Mouse (Mus musculus): ENCODE results near the gene Prr29. TPM values are rescaled to one million over a fixed set of nuclear protein-coding genes. Genes with fewer than 3 reads are reported as not detected.

Gene Prr29
- polyA plus RNA-seq, 1 experiment from 2014 or later, result not detected

DNA sequence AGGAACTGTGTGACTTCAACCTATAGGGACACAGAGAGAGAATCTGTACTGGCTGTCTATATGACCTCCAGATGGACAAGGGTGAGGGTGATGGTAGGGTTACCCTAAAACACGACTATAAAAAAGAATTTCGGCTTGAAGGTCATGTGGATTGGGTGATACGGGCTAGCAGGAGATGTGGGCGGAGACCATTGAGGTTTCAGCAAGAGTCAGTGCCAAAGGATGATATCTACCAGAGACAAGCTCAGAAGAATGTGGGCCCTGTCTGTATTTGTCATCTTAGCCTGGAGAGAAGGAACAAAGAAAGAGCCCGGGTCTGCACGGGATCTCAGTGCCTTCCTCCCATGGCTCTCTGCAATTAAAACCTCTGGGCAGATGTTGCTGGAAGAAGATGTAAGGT, 15.5 kb upstream of the Prr29 start:
- H3K27me3 ChIP-seq (ENCODE audit: control insufficient read depth, insufficient read depth, low read length), result no peaks in the 10 kb centered on the region
- H3K4me3 ChIP-seq (replicated peaks; ENCODE audit: low read depth, low read length), result no peak overlapping the region
- H3K27ac ChIP-seq (replicated peaks; ENCODE audit: low read depth, low read length), result no peak overlapping the region
- ATAC-seq (ENCODE audit: low FRiP score, low TSS enrichment) (no peak), DNase-seq (no peak)
- no peak overlapping the region for H3K9ac ChIP-seq (replicated peaks; ENCODE audit: low read length)
- WGBS, result 84% methylated on average over 6 of the region's 6 CpGs
- no peak overlapping the region for H3K4me2 ChIP-seq (ENCODE audit: low read length)
- H3K36me3 ChIP-seq (ENCODE audit: control insufficient read depth, insufficient read depth, low read length), result no peaks in the 10 kb centered on the region
- 0 out of 2 replicates have a peak, but pooled peaks cover 6% of the 10 kb centered on the region for H3K4me1 ChIP-seq (ENCODE audit: control insufficient read depth, insufficient read depth, low read length)
- no peaks in the 10 kb centered on the region for H3K9me3 ChIP-seq (ENCODE audit: control insufficient read depth, low read length)

DNA sequence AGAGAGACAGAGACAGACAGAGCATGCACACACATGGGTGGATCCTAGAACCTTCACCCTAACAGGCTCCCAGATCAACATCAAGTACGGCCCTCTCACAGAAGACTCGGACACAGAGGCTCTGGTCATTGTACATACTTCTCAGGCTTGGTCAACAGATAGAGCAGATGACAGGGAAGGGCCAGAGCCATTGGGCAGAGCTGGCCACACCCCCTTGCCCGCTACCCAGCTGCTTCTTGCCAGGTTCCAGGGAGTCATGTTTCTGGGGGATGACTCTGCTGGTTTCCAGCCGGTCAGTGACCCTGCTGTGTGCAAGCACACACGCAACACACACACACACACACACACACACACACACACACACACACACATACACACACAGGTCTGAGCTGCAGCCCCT, 14.4 kb upstream of the Prr29 start:
- Histone ChIP-seq H3K4me1 (ENCODE audit: control insufficient read depth, insufficient read depth, low read length) (no peaks in the 10 kb centered on the region), H3K27ac (replicated peaks; ENCODE audit: low read depth, low read length) (no peak overlapping the region), H3K27me3 (ENCODE audit: control insufficient read depth, insufficient read depth, low read length) (no peaks in the 10 kb centered on the region), H3K36me3 (ENCODE audit: control insufficient read depth, insufficient read depth, low read length) (no peaks in the 10 kb centered on the region), H3K4me3 (replicated peaks; ENCODE audit: low read depth, low read length) (no peak overlapping the region), H3K9ac (replicated peaks; ENCODE audit: low read length) (no peak overlapping the region), H3K9me3 (ENCODE audit: control insufficient read depth, low read length) (no peaks in the 10 kb centered on the region), H3K4me2 (ENCODE audit: low read length) (no peak overlapping the region)
- DNase-seq (no peak), ATAC-seq (ENCODE audit: low FRiP score, low TSS enrichment) (no peak)
- 60% methylated on average over 5 of the region's 5 CpGs for WGBS

DNA sequence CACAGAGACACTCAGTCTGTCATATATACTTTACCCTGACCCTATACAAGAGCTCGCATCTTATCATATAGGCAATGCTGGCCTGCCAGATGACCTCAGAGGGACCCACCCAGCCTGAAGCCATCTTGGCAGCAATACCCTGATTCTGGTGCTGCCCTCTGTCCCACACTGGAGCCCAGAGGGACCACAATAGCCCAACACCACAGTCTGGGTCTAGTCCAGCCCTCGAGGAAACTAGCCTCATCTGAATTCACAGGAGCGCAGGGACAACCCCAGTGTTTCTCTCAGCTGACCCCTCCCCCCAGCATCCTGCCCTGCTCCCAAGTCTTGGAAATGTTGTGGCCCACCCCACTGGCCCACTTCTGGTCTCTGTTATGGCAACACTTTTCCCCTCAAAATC, 14.0 kb upstream of the Prr29 start:
- DNase-seq (no peak), ATAC-seq (ENCODE audit: low FRiP score, low TSS enrichment) (no peak)
- Histone ChIP-seq H3K36me3 (ENCODE audit: control insufficient read depth, insufficient read depth, low read length) (no peaks in the 10 kb centered on the region), H3K27ac (replicated peaks; ENCODE audit: low read depth, low read length) (no peak overlapping the region), H3K4me3 (replicated peaks; ENCODE audit: low read depth, low read length) (no peak overlapping the region), H3K9me3 (ENCODE audit: control insufficient read depth, low read length) (no peaks in the 10 kb centered on the region), H3K27me3 (ENCODE audit: control insufficient read depth, insufficient read depth, low read length) (no peaks in the 10 kb centered on the region), H3K4me1 (ENCODE audit: control insufficient read depth, insufficient read depth, low read length) (no peaks in the 10 kb centered on the region), H3K4me2 (ENCODE audit: low read length) (no peak overlapping the region), H3K9ac (replicated peaks; ENCODE audit: low read length) (no peak overlapping the region)
- WGBS, result 68% methylated on average over 3 of the region's 3 CpGs

DNA sequence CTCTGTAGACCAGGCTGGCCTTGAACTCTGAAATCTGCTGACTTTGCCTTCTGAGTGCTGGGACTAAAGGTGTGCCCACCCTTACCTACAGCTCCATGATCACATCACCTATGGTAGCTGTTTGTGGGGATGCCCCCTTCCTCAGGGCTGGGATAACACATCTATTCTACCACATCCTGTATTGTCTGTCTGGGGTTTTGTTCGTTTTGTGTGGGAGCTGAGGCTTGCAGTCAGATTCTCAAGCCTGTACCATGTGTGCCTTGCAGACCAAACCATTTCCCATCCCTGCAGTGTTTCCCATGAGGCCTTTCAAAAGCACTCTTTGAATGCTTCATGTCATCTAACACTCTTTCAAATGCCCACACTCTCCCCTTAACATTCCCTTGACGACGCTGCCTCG, 13.3 kb upstream of the Prr29 start:
- Histone ChIP-seq H3K9ac (replicated peaks; ENCODE audit: low read length) (no peak overlapping the region), H3K9me3 (ENCODE audit: control insufficient read depth, low read length) (no peaks in the 10 kb centered on the region), H3K4me3 (replicated peaks; ENCODE audit: low read depth, low read length) (no peak overlapping the region), H3K27me3 (ENCODE audit: control insufficient read depth, insufficient read depth, low read length) (no peaks in the 10 kb centered on the region), H3K4me1 (ENCODE audit: control insufficient read depth, insufficient read depth, low read length) (no peaks in the 10 kb centered on the region), H3K36me3 (ENCODE audit: control insufficient read depth, insufficient read depth, low read length) (no peaks in the 10 kb centered on the region), H3K4me2 (ENCODE audit: low read length) (no peak overlapping the region), H3K27ac (replicated peaks; ENCODE audit: low read depth, low read length) (no peak overlapping the region)
- ATAC-seq (ENCODE audit: low FRiP score, low TSS enrichment), result no peak
- 70% methylated on average over 4 of the region's 4 CpGs for WGBS
- no peak for DNase-seq

DNA sequence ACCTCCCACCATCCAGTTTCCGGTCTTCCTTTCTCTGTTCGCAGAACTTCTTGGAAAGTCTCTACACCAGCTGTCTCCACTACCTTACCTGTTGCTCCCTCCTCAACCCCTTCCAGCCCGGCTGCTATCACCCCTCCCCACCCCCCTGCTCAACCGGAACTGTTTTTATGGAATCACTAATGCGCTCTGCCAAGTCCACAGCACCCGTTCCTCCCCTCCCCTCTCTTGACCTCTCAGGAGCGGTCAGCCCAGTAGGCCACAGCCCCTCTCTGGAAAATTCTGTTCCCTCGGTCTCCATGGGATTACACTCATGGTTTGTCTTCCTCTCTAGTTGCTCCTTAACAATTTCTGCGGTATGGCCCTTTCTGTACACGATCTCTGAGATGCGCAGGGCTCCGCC, 12.1 kb upstream of the Prr29 start, which contains the start of gene Scn4a:
Scn4a (minus strand) TSS at position 101 of the 400 bp plus-strand sequence.
- no peaks in the 10 kb centered on the region for H3K9me3 ChIP-seq (ENCODE audit: control insufficient read depth, low read length)
- H3K27ac ChIP-seq (replicated peaks; ENCODE audit: low read depth, low read length), result no peak within 1 kb of the TSS
- H3K4me3 ChIP-seq (replicated peaks; ENCODE audit: low read depth, low read length), result no peak within 1 kb of the TSS
- no peak within 1 kb of the TSS for H3K9ac ChIP-seq (replicated peaks; ENCODE audit: low read length)
- ATAC-seq (ENCODE audit: low FRiP score, low TSS enrichment) (no peak), DNase-seq (no peak)
- no peaks in the 10 kb centered on the region for H3K27me3 ChIP-seq (ENCODE audit: control insufficient read depth, insufficient read depth, low read length)
- H3K4me1 ChIP-seq (ENCODE audit: control insufficient read depth, insufficient read depth, low read length), result no peaks in the 10 kb centered on the region
- no peaks in the 10 kb centered on the region for H3K36me3 ChIP-seq (ENCODE audit: control insufficient read depth, insufficient read depth, low read length)
- no peak within 1 kb of the TSS for H3K4me2 ChIP-seq (ENCODE audit: low read length)
- WGBS, result 88% methylated on average over 12 of the region's 12 CpGs

DNA sequence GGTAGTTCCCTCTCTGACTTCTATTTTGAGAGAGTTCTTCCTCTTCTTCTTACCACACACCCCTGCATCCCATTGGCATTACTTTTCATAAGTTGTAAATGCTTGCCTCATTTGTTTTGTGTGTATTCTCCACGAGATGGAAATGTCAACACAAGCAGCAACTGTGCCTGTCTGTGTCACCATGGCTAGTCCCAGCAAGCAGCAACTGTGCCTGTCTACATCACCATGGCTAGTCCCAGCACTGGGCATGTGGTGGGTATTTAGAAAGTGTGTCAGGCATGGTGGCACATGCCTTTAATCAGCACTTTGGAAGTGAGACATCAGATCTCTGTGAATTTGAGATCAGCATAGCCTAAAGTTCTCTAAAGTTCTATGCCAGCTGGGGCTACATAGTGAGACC, 11.1 kb upstream of the Prr29 start:
- no peak overlapping the region for H3K4me3 ChIP-seq (replicated peaks; ENCODE audit: low read depth, low read length)
- ATAC-seq (ENCODE audit: low FRiP score, low TSS enrichment) (no peak), DNase-seq (no peak)
- no peak overlapping the region for H3K4me2 ChIP-seq (ENCODE audit: low read length)
- no peak overlapping the region for H3K9ac ChIP-seq (replicated peaks; ENCODE audit: low read length)
- no peaks in the 10 kb centered on the region for H3K36me3 ChIP-seq (ENCODE audit: control insufficient read depth, insufficient read depth, low read length)
- no peaks in the 10 kb centered on the region for H3K4me1 ChIP-seq (ENCODE audit: control insufficient read depth, insufficient read depth, low read length)
- H3K27me3 ChIP-seq (ENCODE audit: control insufficient read depth, insufficient read depth, low read length), result no peaks in the 10 kb centered on the region
- H3K9me3 ChIP-seq (ENCODE audit: control insufficient read depth, low read length), result no peaks in the 10 kb centered on the region
- 50% methylated on average over 1 of the region's 1 CpGs for WGBS
- H3K27ac ChIP-seq (replicated peaks; ENCODE audit: low read depth, low read length), result no peak overlapping the region

DNA sequence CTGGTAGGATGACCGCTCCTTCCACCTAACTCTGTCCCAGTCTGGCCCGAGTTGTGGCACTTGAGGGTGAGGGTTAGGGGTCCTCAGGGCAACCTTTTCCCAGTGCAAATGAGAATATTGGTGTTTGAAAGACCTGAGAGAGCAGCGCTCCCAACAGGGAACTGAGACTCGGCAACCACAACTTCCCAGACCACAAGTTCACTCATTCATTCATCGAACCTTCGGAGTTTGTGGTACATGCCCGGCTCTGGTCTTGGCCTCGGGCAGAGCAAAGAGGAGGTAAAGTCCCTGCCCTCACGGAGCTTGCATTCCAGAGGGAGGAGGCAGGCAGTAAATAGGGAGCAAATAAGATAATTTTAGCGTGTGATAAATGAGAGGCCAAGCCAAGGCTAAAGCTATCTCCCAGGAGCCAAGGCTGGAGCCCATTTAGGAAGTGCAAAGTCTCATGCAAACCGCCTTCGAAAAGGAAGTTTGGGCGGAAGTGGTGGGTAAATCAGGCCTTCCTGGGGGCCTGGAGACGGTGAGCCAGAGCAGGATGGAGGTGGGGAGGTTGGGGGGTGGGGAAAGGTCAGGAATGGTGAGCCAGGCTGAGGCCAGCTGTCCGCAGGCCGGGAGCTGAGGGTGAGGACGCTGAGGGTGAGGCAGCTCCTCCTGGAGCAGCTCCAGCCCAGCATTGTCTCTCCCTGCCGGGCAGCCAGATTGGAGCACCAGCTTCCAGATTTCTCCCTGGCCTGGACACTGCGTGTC, 9.7 kb upstream of the Prr29 start:
- H3K4me3 ChIP-seq (replicated peaks; ENCODE audit: low read depth, low read length), result no peak overlapping the region
- DNase-seq, result no peak
- 83% methylated on average over 19 of the region's 19 CpGs for WGBS
- no peaks in the 10 kb centered on the region for H3K4me1 ChIP-seq (ENCODE audit: control insufficient read depth, insufficient read depth, low read length)
- no peaks in the 10 kb centered on the region for H3K9me3 ChIP-seq (ENCODE audit: control insufficient read depth, low read length)
- H3K9ac ChIP-seq (replicated peaks; ENCODE audit: low read length), result no peak overlapping the region
- H3K27ac ChIP-seq (replicated peaks; ENCODE audit: low read depth, low read length), result no peak overlapping the region
- ATAC-seq (ENCODE audit: low FRiP score, low TSS enrichment), result no peak
- H3K27me3 ChIP-seq (ENCODE audit: control insufficient read depth, insufficient read depth, low read length), result no peaks in the 10 kb centered on the region
- no peak overlapping the region for H3K4me2 ChIP-seq (ENCODE audit: low read length)
- no peaks in the 10 kb centered on the region for H3K36me3 ChIP-seq (ENCODE audit: control insufficient read depth, insufficient read depth, low read length)

DNA sequence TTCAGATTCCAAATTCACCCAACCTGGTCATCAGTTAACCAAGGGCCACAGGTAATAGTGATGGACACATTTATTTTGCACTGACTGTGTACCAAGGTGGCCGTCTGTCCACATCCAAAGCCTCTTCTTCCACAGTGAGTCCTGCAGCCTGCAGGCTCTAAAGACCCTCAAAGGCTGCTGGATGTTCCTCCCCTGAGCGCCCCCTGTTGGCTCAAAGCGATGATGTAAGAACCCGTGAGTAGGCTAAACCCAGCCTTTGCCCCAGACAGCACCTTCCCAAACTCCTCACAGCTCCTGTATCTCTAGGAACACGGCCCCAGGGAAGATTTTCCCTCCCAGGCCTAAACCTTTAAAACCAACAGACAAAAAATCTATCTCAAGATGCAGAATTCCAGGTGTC, 5.9 kb upstream of the Prr29 start:
- H3K9me3 ChIP-seq (ENCODE audit: control insufficient read depth, low read length), result no peaks in the 10 kb centered on the region
- 22% methylated on average over 5 of the region's 5 CpGs for WGBS
- ATAC-seq (ENCODE audit: low FRiP score, low TSS enrichment) (no peak), DNase-seq (peak; percentile 37)
- no peak overlapping the region for H3K9ac ChIP-seq (replicated peaks; ENCODE audit: low read length)
- no peaks in the 10 kb centered on the region for H3K27me3 ChIP-seq (ENCODE audit: control insufficient read depth, insufficient read depth, low read length)
- H3K4me3 ChIP-seq (replicated peaks; ENCODE audit: low read depth, low read length), result no peak overlapping the region
- H3K4me2 ChIP-seq (ENCODE audit: low read length), result no peak overlapping the region
- H3K27ac ChIP-seq (replicated peaks; ENCODE audit: low read depth, low read length), result no peak overlapping the region
- no peaks in the 10 kb centered on the region for H3K36me3 ChIP-seq (ENCODE audit: control insufficient read depth, insufficient read depth, low read length)
- H3K4me1 ChIP-seq (ENCODE audit: control insufficient read depth, insufficient read depth, low read length), result no peaks in the 10 kb centered on the region

DNA sequence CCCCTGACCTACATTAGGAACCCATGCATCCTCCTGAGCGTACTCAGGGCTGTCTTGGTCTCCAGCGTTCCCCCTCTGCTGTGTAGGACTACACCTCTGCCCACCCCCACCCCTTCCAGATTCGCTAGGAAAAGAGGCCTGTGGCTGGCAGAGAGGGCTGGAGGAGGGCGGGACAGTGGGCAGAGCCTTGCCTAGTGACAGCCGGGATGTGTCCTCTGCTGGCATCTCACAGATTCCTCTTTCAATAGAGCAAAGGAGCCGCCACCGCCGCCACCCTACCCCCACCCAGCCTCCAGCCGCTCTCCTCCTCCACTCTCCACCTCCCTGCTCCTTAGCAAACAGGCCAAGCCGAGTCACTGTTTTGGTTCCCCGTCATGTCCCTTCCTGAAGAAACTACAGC, 560 bp upstream of the Prr29 start:
- no peak for ATAC-seq (ENCODE audit: low FRiP score, low TSS enrichment)
- WGBS, result 3% methylated on average over 11 of the region's 11 CpGs
- no peaks in the 10 kb centered on the region for H3K9me3 ChIP-seq (ENCODE audit: control insufficient read depth, low read length)
- 0 out of 2 replicates have a peak, but pooled peaks cover 3% of the 10 kb centered on the region for H3K4me1 ChIP-seq (ENCODE audit: control insufficient read depth, insufficient read depth, low read length)
- no peaks in the 10 kb centered on the region for H3K36me3 ChIP-seq (ENCODE audit: control insufficient read depth, insufficient read depth, low read length)
- H3K4me2 ChIP-seq (ENCODE audit: low read length), result no peak overlapping the region; the same call in 1 of the 2 replicates
- H3K27ac ChIP-seq (replicated peaks; ENCODE audit: low read depth, low read length), result no peak overlapping the region
- DNase-seq, result peak; percentile 19
- no peak overlapping the region for H3K9ac ChIP-seq (replicated peaks; ENCODE audit: low read length)
- H3K4me3 ChIP-seq (replicated peaks; ENCODE audit: low read depth, low read length), result no peak overlapping the region
- H3K27me3 ChIP-seq (ENCODE audit: control insufficient read depth, insufficient read depth, low read length), result no peaks in the 10 kb centered on the region

Data from midbrain, embryonic 14.5 days (tissue).